Mouse (Mus musculus) kidney, postnatal 0 days (tissue): ENCODE results near the gene Nxph2. TPM values are rescaled to one million over a fixed set of nuclear protein-coding genes. Genes with fewer than 3 reads are reported as not detected.
A peak's percentile ranks its signal among the peaks of the same experiment; 100 is the strongest.
"Not testable (repeated sequence)": the region's sequence is repeated elsewhere in the genome, so short reads cannot be mapped to it uniquely, and the experiment has no call there.

Source experiments
- ATAC-seq: fragments of 200-750 bp; cut with Nextera tagmentation; replicated peaks from 2 replicates; pipeline ENCODE4 v1.8.0; 2017; ENCODE audit warnings: low read depth, moderate number of reproducible peaks, moderate TSS enrichment, moderate library complexity; ENCODE audit not compliant: low FRiP score
- DNase-seq: peaks from one replicate; pipeline ENCODE4 v3.0.0-alpha.2; 2016; ENCODE audit warnings: low spot score
- H3K27ac ChIP-seq: fragments of 300-500 bp; sonication (generic); 2 replicates; pipeline ENCODE4 v1.5.1; 2014; ENCODE audit warnings: mild to moderate bottlenecking
- H3K27me3 ChIP-seq: fragments of 300-500 bp; sonication (generic); 2 replicates; pipeline ENCODE4 v1.6.1; 2014; ENCODE audit warnings: low read length, mixed read lengths; ENCODE audit not compliant: insufficient read depth
- H3K36me3 ChIP-seq: fragments of 300-500 bp; sonication (generic); 2 replicates; pipeline ENCODE4 v1.6.1; 2014; ENCODE audit warnings: low read length, mixed read lengths; ENCODE audit not compliant: insufficient read depth
- H3K4me1 ChIP-seq: fragments of 300-500 bp; sonication (generic); replicated peaks from 2 replicates; pipeline ENCODE4 v1.6.1; 2014; ENCODE audit warnings: antibody characterized with exemption, low read length, mixed read lengths; ENCODE audit not compliant: insufficient read depth
- H3K4me2 ChIP-seq: fragments of 300-500 bp; sonication (generic); 2 replicates; pipeline ENCODE4 v1.6.1; 2014; ENCODE audit warnings: mild to moderate bottlenecking, low read length, moderate library complexity, mixed read lengths
- H3K4me3 ChIP-seq: fragments of 300-500 bp; sonication (generic); replicated peaks from 2 replicates; pipeline ENCODE4 v1.5.1; 2014; ENCODE audit warnings: low read depth, low read length
- H3K9ac ChIP-seq: fragments of 300-500 bp; sonication (generic); 2 replicates; pipeline ENCODE4 v1.6.1; 2014; ENCODE audit warnings: low read depth, low read length
- H3K9me3 ChIP-seq: fragments of 300-500 bp; sonication (generic); replicated peaks from 2 replicates; pipeline ENCODE4 v1.6.1; 2016; ENCODE audit warnings: low read length, inconsistent platforms, mixed read lengths
- CTCF ChIP-seq: IDR thresholded peaks from 2 replicates; pipeline ENCODE4 v1.5.1; 2016; ENCODE audit warnings: antibody characterized with exemption, low read depth, mild to moderate bottlenecking, moderate library complexity
- whole genome bisulfite sequencing: fragments of 180-500 bp; shearing (Covaris S2); extraction: QIAGEN DNeasy Blood & Tissue Kit; methylation state at CpG from one replicate; pipeline ENCODE4 v1.1.7; 2014; 5-methylcytosine and 5-hydroxymethylcytosine counted together
- polyA plus RNA-seq: library from polyadenylated mRNA; unstranded; fragments of >200 nt; fragmentation: Nextera tagmentation; extraction: Ambion mirVana; gene quantifications from 2 replicates; pipeline ENCODE4 v1.2.1, GENCODE M21; 2015

Nxph2 gene
- not detected in 2 replicates for polyA plus RNA-seq

- no peak within 1 kb of the TSS for H3K9ac ChIP-seq
Measured at GRCm38 (mm10) chr2:23320746-23321585, at the start of gene Nxph2. Gene Nxph2, plus strand, starts transcription at chr2:23321246.

GRCm38 (mm10) chr2:23290991-23291390, 30.1 kb upstream of the Nxph2 start:
- H3K4me3 ChIP-seq, H3K9ac ChIP-seq, H3K36me3 ChIP-seq, ATAC-seq, H3K4me2 ChIP-seq, H3K27ac ChIP-seq, H3K9me3 ChIP-seq, H3K27me3 ChIP-seq, H3K4me1 ChIP-seq: not testable (repeated sequence)
- DNase-seq = peak; percentile 15
- WGBS = 50% methylated on average over 19 of the region's 19 CpGs

More at GRCm38 (mm10) chr2:23320746-23321585, at the start of gene Nxph2:
- H3K4me2 ChIP-seq = no peak within 1 kb of the TSS
- H3K27me3 ChIP-seq = peaks cover 13% of the 10 kb centered on the region; the same call in 1 of the 2 replicates
- ATAC-seq = no peak
- TF ChIP-seq CTCF = no peak
- WGBS = 2% methylated on average over 31 of the region's 31 CpGs
- DNase-seq = no peak
- H3K36me3 ChIP-seq = no peaks in the 10 kb centered on the region
- no peaks in the 10 kb centered on the region for H3K9me3 ChIP-seq
- H3K4me3 ChIP-seq = no peak within 1 kb of the TSS
- H3K27ac ChIP-seq = no peak within 1 kb of the TSS
- no peaks in the 10 kb centered on the region for H3K4me1 ChIP-seq

- no peak overlapping the region for H3K4me3 ChIP-seq
- no peaks in the 10 kb centered on the region for H3K4me1 ChIP-seq
- no peaks in the 10 kb centered on the region for H3K36me3 ChIP-seq
- DNase-seq = peak; percentile 8
- no peaks in the 10 kb centered on the region for H3K27me3 ChIP-seq
- no peak for ATAC-seq
- TF ChIP-seq CTCF = peak; percentile 58
- H3K27ac ChIP-seq = no peak overlapping the region
- no peak overlapping the region for H3K4me2 ChIP-seq
- H3K9me3 ChIP-seq = no peaks in the 10 kb centered on the region
- no peak overlapping the region for H3K9ac ChIP-seq
- WGBS = 3% methylated on average over 1 of the region's 1 CpGs
Measured at GRCm38 (mm10) chr2:23314869-23315268, 6.2 kb upstream of the Nxph2 start.

Other genes starting within 250 kb of the Nxph2 start
- gene Mastl, start 165.2 kb upstream of the Nxph2 start, polyA plus RNA-seq = 5.3 and 6.2 TPM in 2 replicates
- 64.1 and 67.0 TPM in 2 replicates for gene Yme1l1, start 164.9 kb upstream of the Nxph2 start, polyA plus RNA-seq
- not detected in 2 replicates for gene 4931423N10Rik, start 113.8 kb upstream of the Nxph2 start, polyA plus RNA-seq